Mouse (Mus musculus) spleen, adult 2 months (tissue): ENCODE results near the gene Acox1. TPM values are rescaled to one million over a fixed set of nuclear protein-coding genes. Genes with fewer than 3 reads are reported as not detected.

ENCODE experiments used
- DNase-seq, 2 experiments: peaks; one replicate each; pipeline versions ENCODE4 v3.0.0 to v3.0.0-alpha.2; 2012 to 2021; ENCODE audit warnings: low spot score in 2 of 2, low read depth in 1 of 2
- H3K27ac ChIP-seq: fragments of 200-500 bp; 2 replicates; pipeline ENCODE4 v1.5.1; 2012; ENCODE audit warnings: low read length, inconsistent platforms; ENCODE audit not compliant: insufficient read depth
- H3K27me3 ChIP-seq: fragments of 200-500 bp; 2 replicates; pipeline ENCODE4 v1.6.1; 2012; ENCODE audit warnings: mild to moderate bottlenecking, moderate library complexity, low read length, inconsistent platforms; ENCODE audit not compliant: control insufficient read depth, insufficient read depth
- H3K36me3 ChIP-seq: fragments of 200-500 bp; 2 replicates; pipeline ENCODE4 v1.6.1; 2012; ENCODE audit warnings: mild to moderate bottlenecking, low read length, inconsistent platforms; ENCODE audit not compliant: control insufficient read depth, insufficient read depth
- H3K4me1 ChIP-seq: fragments of 200-500 bp; 2 replicates; pipeline ENCODE4 v1.6.1; 2011; ENCODE audit warnings: inconsistent platforms; ENCODE audit not compliant: control insufficient read depth, insufficient read depth, insufficient read length
- H3K4me3 ChIP-seq: fragments of 200-500 bp; 2 replicates; pipeline ENCODE4 v1.5.1; 2011; ENCODE audit warnings: mild to moderate bottlenecking, inconsistent platforms; ENCODE audit not compliant: insufficient read depth, insufficient read length; ENCODE audit errors: extremely low read depth
- CTCF ChIP-seq: fragments of 200-500 bp; IDR thresholded peaks from 2 replicates; pipeline ENCODE4 v1.5.1; 2011; ENCODE audit warnings: mild to moderate bottlenecking, inconsistent platforms; ENCODE audit not compliant: insufficient read depth, insufficient read length, insufficient replicate concordance; ENCODE audit errors: extremely low read depth
- POLR2A ChIP-seq: fragments of 200-500 bp; IDR thresholded peaks from 2 replicates; pipeline ENCODE4 v1.6.1; 2011; ENCODE audit warnings: low read depth, low read length, inconsistent platforms
- WGBS: fragments of 180-500 bp; shearing (Covaris S2); methylation state at CpG from one replicate; pipeline ENCODE4 v1.1.7; 2018; 5-methylcytosine and 5-hydroxymethylcytosine counted together
- polyA plus RNA-seq: library from polyadenylated mRNA; depleted of rRNA; stranded (reverse); fragments of >200 nt; gene quantifications from 2 replicates; pipeline ENCODE4 v1.2.3, GENCODE M21; 2012

Acox1 gene
- polyA plus RNA-seq, 1 experiment, result 12.9 TPM

- 36% methylated on average over 53 of the region's 53 CpGs for WGBS
- Histone ChIP-seq H3K4me1 (no peaks in the 10 kb centered on the region; the same call in 1 of the 2 replicates), H3K4me3 (peak overlapping the region; percentile 0; the same call in 1 of the 2 replicates), H3K36me3 (no peaks in the 10 kb centered on the region), H3K27ac (no peak overlapping the region), H3K27me3 (peaks cover 2% of the 10 kb centered on the region; the same call in 1 of the 2 replicates)
- no peak for DNase-seq
- TF ChIP-seq CTCF (no peak), POLR2A (no peak)
Observed at GRCm38 (mm10) chr11:116221931-116222739, 23.3 kb upstream of the Acox1 start.

- TF ChIP-seq CTCF (peak; percentile 63; the same call in 1 of the 2 replicates), POLR2A (no peak)
- WGBS, result 30% methylated on average over 4 of the region's 4 CpGs
- H3K4me3 ChIP-seq, result no peak overlapping the region
- H3K36me3 ChIP-seq, result no peaks in the 10 kb centered on the region
- no peaks in the 10 kb centered on the region; the same call in 1 of the 2 replicates for H3K4me1 ChIP-seq
- H3K27ac ChIP-seq, result no peak overlapping the region
- H3K27me3 ChIP-seq, result peaks cover 2% of the 10 kb centered on the region; the same call in 1 of the 2 replicates
- DNase-seq, result peak in 1 of 2 experiments; percentile 57
Observed at GRCm38 (mm10) chr11:116219885-116220284, 21.0 kb upstream of the Acox1 start.

DNA sequence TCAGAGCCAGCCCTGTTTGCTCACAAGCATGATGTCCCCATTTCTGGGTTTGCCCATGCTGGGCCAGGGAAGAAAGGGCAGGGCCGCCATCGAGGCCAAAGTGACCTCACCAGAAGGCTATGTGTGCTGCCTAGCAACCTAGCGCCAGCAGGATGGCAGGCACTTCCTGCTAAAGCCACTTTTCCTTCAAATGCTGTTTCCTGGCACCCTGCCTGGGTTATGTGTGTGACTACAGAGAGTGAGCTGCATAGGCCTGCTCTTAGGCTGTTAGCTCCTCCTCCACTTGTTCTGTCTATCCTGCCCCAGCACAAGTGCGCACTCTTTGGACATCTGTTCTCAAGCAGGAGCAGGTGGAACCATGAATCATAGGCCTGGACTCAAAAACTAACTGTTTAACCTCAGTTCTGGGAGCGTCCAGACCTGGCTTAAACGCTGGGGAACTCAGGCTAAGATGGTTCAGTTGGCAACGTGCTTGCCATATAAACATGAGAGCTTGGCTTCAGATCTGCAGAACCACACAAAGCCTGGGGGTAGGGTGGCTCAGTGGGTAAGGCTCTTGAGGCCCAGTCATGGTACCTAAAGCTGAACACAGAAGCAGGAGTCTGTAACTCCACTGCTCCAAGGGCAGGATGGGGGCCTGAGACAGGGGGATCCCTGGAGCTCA lies 20.0 kb upstream of the Acox1 start:
- no peaks in the 10 kb centered on the region for H3K27me3 ChIP-seq
- no peaks in the 10 kb centered on the region for H3K36me3 ChIP-seq
- no peak overlapping the region for H3K4me3 ChIP-seq
- peak overlapping the region; percentile 72 for H3K27ac ChIP-seq
- WGBS, result 21% methylated on average over 7 of the region's 7 CpGs
- peak in 1 of 2 experiments; percentile 17 for DNase-seq
- TF ChIP-seq CTCF, result no peak
- no peak for TF ChIP-seq POLR2A
- H3K4me1 ChIP-seq, result no peaks in the 10 kb centered on the region; the same call in 1 of the 2 replicates

DNA sequence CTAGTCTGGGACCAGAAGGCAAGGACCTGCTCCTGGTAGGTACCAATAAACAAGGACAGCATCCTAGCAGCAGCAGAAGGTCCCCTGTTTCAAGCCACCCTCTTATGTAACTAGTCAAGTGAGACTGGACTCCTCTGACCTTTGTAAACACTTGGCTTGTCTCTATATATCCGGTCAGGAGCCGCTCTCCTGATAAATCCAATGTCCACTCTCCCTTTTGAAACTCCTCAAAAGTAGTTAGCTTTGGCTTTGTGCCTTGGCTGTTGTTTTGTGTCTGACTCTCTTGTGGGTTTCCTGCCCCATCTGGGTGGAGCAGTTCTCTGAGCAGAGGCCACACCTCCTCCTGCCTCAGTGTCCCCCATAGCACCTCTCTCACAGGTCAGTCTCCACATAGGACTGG lies 19.4 kb upstream of the Acox1 start:
- Histone ChIP-seq H3K27me3 (no peaks in the 10 kb centered on the region), H3K36me3 (no peaks in the 10 kb centered on the region), H3K4me1 (no peaks in the 10 kb centered on the region; the same call in 1 of the 2 replicates), H3K4me3 (no peak overlapping the region), H3K27ac (peak overlapping the region; percentile 72)
- TF ChIP-seq POLR2A (no peak), CTCF (no peak)
- DNase-seq, result no peak
- WGBS, result 86% methylated on average over 2 of the region's 2 CpGs

DNA sequence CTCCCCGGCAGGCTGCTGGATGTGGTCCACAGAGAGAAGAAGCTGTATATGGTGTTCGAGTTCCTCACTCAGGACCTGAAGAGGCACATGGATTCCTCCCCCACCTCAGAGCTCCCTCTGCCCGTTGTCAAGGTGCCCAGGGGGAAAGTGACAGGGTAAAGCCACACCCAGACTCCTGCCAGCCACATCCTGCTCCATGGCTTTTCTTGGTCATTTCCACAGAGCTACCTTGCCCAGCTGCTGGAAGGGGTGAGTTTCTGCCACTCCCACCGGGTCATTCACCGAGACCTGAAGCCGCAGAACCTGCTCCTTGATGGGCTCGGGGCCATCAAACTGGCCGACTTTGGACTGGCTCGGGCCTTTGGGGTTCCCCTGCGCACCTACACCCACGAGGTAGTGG lies 17.7 kb upstream of the Acox1 start:
- H3K4me1 ChIP-seq, result no peaks in the 10 kb centered on the region; the same call in 1 of the 2 replicates
- WGBS, result 69% methylated on average over 11 of the region's 11 CpGs
- no peak overlapping the region for H3K4me3 ChIP-seq
- DNase-seq, result no peak
- H3K36me3 ChIP-seq, result no peaks in the 10 kb centered on the region
- H3K27ac ChIP-seq, result no peak overlapping the region
- H3K27me3 ChIP-seq, result no peaks in the 10 kb centered on the region
- no peak for TF ChIP-seq CTCF
- no peak for TF ChIP-seq POLR2A

GRCm38 (mm10) chr11:116215991-116216390 lies 17.1 kb upstream of the Acox1 start:
- Histone ChIP-seq H3K36me3 (no peaks in the 10 kb centered on the region), H3K27me3 (no peaks in the 10 kb centered on the region), H3K4me1 (no peaks in the 10 kb centered on the region; the same call in 1 of the 2 replicates), H3K4me3 (no peak overlapping the region), H3K27ac (no peak overlapping the region)
- DNase-seq, result no peak
- TF ChIP-seq CTCF (no peak), POLR2A (no peak)
- WGBS, result 84% methylated on average over 6 of the region's 6 CpGs
